Mouse (Mus musculus) urinary bladder, postnatal 14 days (tissue): ENCODE measurements at regions not wholly inside any gene's neighbourhood (a gene's known extent, or its start where the extent isn't known, plus 50 kb on each side); places are given as distances from the start of the nearest gene placed in this dataset.

Experiments used
- DNase-seq: peaks from one replicate; pipeline ENCODE4 v3.0.0; 2021; ENCODE audit warnings: low spot score

GRCm38 (mm10) chr15:52783940-52784339 is 1100.8 kb upstream of the Gm7489 start:
- DNase-seq, result no peak

- no peak for DNase-seq
These were observed 1099.5 kb upstream of the Gm7489 start for GRCm38 (mm10) chr15:52785196-52785595.

- no peak for DNase-seq
These were observed 1098.7 kb upstream of the Gm7489 start for GRCm38 (mm10) chr15:52785976-52786375.

GRCm38 (mm10) chr15:52805479-52806199 is 1079.1 kb upstream of the Gm7489 start:
- DNase-seq, result no peak

GRCm38 (mm10) chr15:52808622-52809021 is 1076.1 kb upstream of the Gm7489 start:
- no peak for DNase-seq

- DNase-seq, result no peak
These were observed 1063.9 kb upstream of the Gm7489 start for GRCm38 (mm10) chr15:52820796-52821195.

- DNase-seq, result no peak
These were observed 1047.8 kb upstream of the Gm7489 start for GRCm38 (mm10) chr15:52836896-52837295.

GRCm38 (mm10) chr15:52848132-52848531 is 1036.6 kb upstream of the Gm7489 start:
- no peak for DNase-seq

- no peak for DNase-seq
These were observed 1026.0 kb upstream of the Gm7489 start for GRCm38 (mm10) chr15:52858682-52859081.

- DNase-seq, result no peak
These were observed 1021.2 kb upstream of the Gm7489 start for GRCm38 (mm10) chr15:52863494-52863893.

- DNase-seq, result no peak
These were observed 992.3 kb upstream of the Gm7489 start for GRCm38 (mm10) chr15:52892244-52892950.

GRCm38 (mm10) chr15:52898107-52898506 is 986.6 kb upstream of the Gm7489 start:
- DNase-seq, result peak; percentile 9

GRCm38 (mm10) chr15:52899403-52899802 is 985.3 kb upstream of the Gm7489 start:
- DNase-seq, result no peak

- no peak for DNase-seq
These were observed 984.9 kb upstream of the Gm7489 start for GRCm38 (mm10) chr15:52899822-52900221.

- no peak for DNase-seq
These were observed 979.5 kb upstream of the Gm7489 start for GRCm38 (mm10) chr15:52905231-52905630.

- DNase-seq, result no peak
These were observed 977.5 kb upstream of the Gm7489 start for GRCm38 (mm10) chr15:52907217-52907616.

- no peak for DNase-seq
These were observed 962.4 kb upstream of the Gm7489 start for GRCm38 (mm10) chr15:52922277-52922676.

- DNase-seq, result no peak
These were observed 956.3 kb upstream of the Gm7489 start for GRCm38 (mm10) chr15:52928408-52928807.

- no peak for DNase-seq
These were observed 947.6 kb upstream of the Gm7489 start for GRCm38 (mm10) chr15:52937138-52937537.

- DNase-seq, result no peak
These were observed 940.1 kb upstream of the Gm7489 start for GRCm38 (mm10) chr15:52944592-52944991.

- no peak for DNase-seq
These were observed 936.5 kb upstream of the Gm7489 start for GRCm38 (mm10) chr15:52948196-52948595.

- DNase-seq, result no peak
These were observed 931.2 kb upstream of the Gm7489 start for GRCm38 (mm10) chr15:52953480-52953879.

GRCm38 (mm10) chr15:52954715-52955593 is 929.8 kb upstream of the Gm7489 start:
- DNase-seq, result no peak
